Mouse (Mus musculus): ENCODE measurements at regions not wholly inside any gene's neighbourhood (a gene's known extent, or its start where the extent isn't known, plus 50 kb on each side); places are given as distances from the start of the nearest gene placed in this dataset.
A peak's percentile ranks its signal among the peaks of the same experiment; 100 is the strongest.

GRCm38 (mm10) chr2:137757231-137758212 is 498.8 kb upstream of the Btbd3 start:
- H3K4me3 ChIP-seq (replicated peaks; ENCODE audit: low read length): no peak overlapping the region
- no peaks in the 10 kb centered on the region for H3K9me3 ChIP-seq (ENCODE audit: control insufficient read depth, low read length)
- ATAC-seq (ENCODE audit: low FRiP score): peak; percentile 68; the same call in 1 of the 2 replicates
- no peak for DNase-seq (ENCODE audit: low spot score)
- H3K36me3 ChIP-seq (replicated peaks; ENCODE audit: control insufficient read depth, insufficient read depth): no peaks in the 10 kb centered on the region
- WGBS: 31% methylated on average over 13 of the region's 13 CpGs
- no peak overlapping the region for H3K4me2 ChIP-seq (replicated peaks)
- no peaks in the 10 kb centered on the region for H3K27me3 ChIP-seq (ENCODE audit: control insufficient read depth, insufficient read depth, low read length)
- H3K4me1 ChIP-seq (replicated peaks; ENCODE audit: control insufficient read depth, insufficient read depth, low read length): peaks cover 12% of the 10 kb centered on the region
- H3K27ac ChIP-seq: 0 out of 2 replicates have a peak overlapping the region, but pooled peaks have one; percentile 5
- no peak overlapping the region for H3K9ac ChIP-seq

- Histone ChIP-seq H3K9me3 (ENCODE audit: control insufficient read depth, low read length) (no peaks in the 10 kb centered on the region), H3K9ac (no peak overlapping the region), H3K4me1 (replicated peaks; ENCODE audit: control insufficient read depth, insufficient read depth, low read length) (peaks cover 12% of the 10 kb centered on the region), H3K36me3 (replicated peaks; ENCODE audit: control insufficient read depth, insufficient read depth) (no peaks in the 10 kb centered on the region), H3K4me2 (replicated peaks) (no peak overlapping the region), H3K27me3 (ENCODE audit: control insufficient read depth, insufficient read depth, low read length) (no peaks in the 10 kb centered on the region), H3K4me3 (replicated peaks; ENCODE audit: low read length) (no peak overlapping the region), H3K27ac (no peak overlapping the region)
- DNase-seq (ENCODE audit: low spot score): no peak
- 5% methylated on average over 3 of the region's 3 CpGs for WGBS
- no peak for ATAC-seq (ENCODE audit: low FRiP score)
Observed at GRCm38 (mm10) chr2:137756220-137756619, 500.1 kb upstream of the Btbd3 start.

GRCm38 (mm10) chr2:137754481-137754880 is 501.9 kb upstream of the Btbd3 start:
- H3K36me3 ChIP-seq (replicated peaks; ENCODE audit: control insufficient read depth, insufficient read depth): no peaks in the 10 kb centered on the region
- no peak for ATAC-seq (ENCODE audit: low FRiP score)
- H3K27me3 ChIP-seq (ENCODE audit: control insufficient read depth, insufficient read depth, low read length): no peaks in the 10 kb centered on the region
- peaks cover 12% of the 10 kb centered on the region for H3K4me1 ChIP-seq (replicated peaks; ENCODE audit: control insufficient read depth, insufficient read depth, low read length)
- no peak for DNase-seq (ENCODE audit: low spot score)
- no peaks in the 10 kb centered on the region for H3K9me3 ChIP-seq (ENCODE audit: control insufficient read depth, low read length)
- H3K27ac ChIP-seq: no peak overlapping the region
- H3K4me2 ChIP-seq (replicated peaks): no peak overlapping the region
- 64% methylated on average over 3 of the region's 3 CpGs for WGBS
- no peak overlapping the region for H3K4me3 ChIP-seq (replicated peaks; ENCODE audit: low read length)
- no peak overlapping the region for H3K9ac ChIP-seq

- Histone ChIP-seq H3K9me3 (ENCODE audit: control insufficient read depth, low read length) (no peaks in the 10 kb centered on the region), H3K27ac (no peak overlapping the region), H3K4me3 (replicated peaks; ENCODE audit: low read length) (no peak overlapping the region), H3K27me3 (ENCODE audit: control insufficient read depth, insufficient read depth, low read length) (no peaks in the 10 kb centered on the region), H3K36me3 (replicated peaks; ENCODE audit: control insufficient read depth, insufficient read depth) (no peaks in the 10 kb centered on the region), H3K4me2 (replicated peaks) (no peak overlapping the region), H3K4me1 (replicated peaks; ENCODE audit: control insufficient read depth, insufficient read depth, low read length) (peaks cover 17% of the 10 kb centered on the region), H3K9ac (no peak overlapping the region)
- 20% methylated on average over 2 of the region's 2 CpGs for WGBS
- ATAC-seq (ENCODE audit: low FRiP score) (peak; percentile 59; the same call in 1 of the 2 replicates), DNase-seq (ENCODE audit: low spot score) (peak; percentile 80)
Observed at GRCm38 (mm10) chr2:137732410-137732809, 524.0 kb upstream of the Btbd3 start.

- Histone ChIP-seq H3K36me3 (replicated peaks; ENCODE audit: control insufficient read depth, insufficient read depth) (no peaks in the 10 kb centered on the region), H3K4me3 (replicated peaks; ENCODE audit: low read length) (no peak overlapping the region), H3K4me2 (replicated peaks) (no peak overlapping the region; the same call in 1 of the 2 replicates), H3K27me3 (ENCODE audit: control insufficient read depth, insufficient read depth, low read length) (no peaks in the 10 kb centered on the region), H3K9ac (no peak overlapping the region), H3K27ac (no peak overlapping the region), H3K9me3 (ENCODE audit: control insufficient read depth, low read length) (no peaks in the 10 kb centered on the region), H3K4me1 (replicated peaks; ENCODE audit: control insufficient read depth, insufficient read depth, low read length) (peaks cover 17% of the 10 kb centered on the region)
- no peak for DNase-seq (ENCODE audit: low spot score)
- 32% methylated on average over 12 of the region's 12 CpGs for WGBS
- peak; percentile 64; the same call in 1 of the 2 replicates for ATAC-seq (ENCODE audit: low FRiP score)
Observed at GRCm38 (mm10) chr2:137730472-137730931, 525.9 kb upstream of the Btbd3 start.

GRCm38 (mm10) chr2:137729871-137730270 is 526.5 kb upstream of the Btbd3 start:
- Histone ChIP-seq H3K4me2 (replicated peaks) (no peak overlapping the region), H3K36me3 (replicated peaks; ENCODE audit: control insufficient read depth, insufficient read depth) (no peaks in the 10 kb centered on the region), H3K27ac (no peak overlapping the region), H3K9ac (no peak overlapping the region), H3K9me3 (ENCODE audit: control insufficient read depth, low read length) (no peaks in the 10 kb centered on the region), H3K4me3 (replicated peaks; ENCODE audit: low read length) (no peak overlapping the region), H3K27me3 (ENCODE audit: control insufficient read depth, insufficient read depth, low read length) (no peaks in the 10 kb centered on the region), H3K4me1 (replicated peaks; ENCODE audit: control insufficient read depth, insufficient read depth, low read length) (peaks cover 17% of the 10 kb centered on the region)
- WGBS: 37% methylated on average over 6 of the region's 6 CpGs
- DNase-seq (ENCODE audit: low spot score) (no peak), ATAC-seq (ENCODE audit: low FRiP score) (peak; percentile 72; the same call in 1 of the 2 replicates)

GRCm38 (mm10) chr2:137729207-137729606 is 527.2 kb upstream of the Btbd3 start:
- no peaks in the 10 kb centered on the region for H3K36me3 ChIP-seq (replicated peaks; ENCODE audit: control insufficient read depth, insufficient read depth)
- WGBS: 45% methylated on average over 4 of the region's 4 CpGs
- no peak overlapping the region for H3K4me3 ChIP-seq (replicated peaks; ENCODE audit: low read length)
- no peak overlapping the region for H3K27ac ChIP-seq
- peaks cover 17% of the 10 kb centered on the region for H3K4me1 ChIP-seq (replicated peaks; ENCODE audit: control insufficient read depth, insufficient read depth, low read length)
- no peaks in the 10 kb centered on the region for H3K9me3 ChIP-seq (ENCODE audit: control insufficient read depth, low read length)
- ATAC-seq (ENCODE audit: low FRiP score) (no peak), DNase-seq (ENCODE audit: low spot score) (no peak)
- no peak overlapping the region for H3K9ac ChIP-seq
- H3K4me2 ChIP-seq (replicated peaks): no peak overlapping the region
- H3K27me3 ChIP-seq (ENCODE audit: control insufficient read depth, insufficient read depth, low read length): no peaks in the 10 kb centered on the region

- ATAC-seq (ENCODE audit: low FRiP score) (no peak), DNase-seq (ENCODE audit: low spot score) (no peak)
- Histone ChIP-seq H3K9me3 (ENCODE audit: control insufficient read depth, low read length) (no peaks in the 10 kb centered on the region), H3K27ac (no peak overlapping the region), H3K9ac (no peak overlapping the region), H3K36me3 (replicated peaks; ENCODE audit: control insufficient read depth, insufficient read depth) (no peaks in the 10 kb centered on the region), H3K4me1 (replicated peaks; ENCODE audit: control insufficient read depth, insufficient read depth, low read length) (no peaks in the 10 kb centered on the region), H3K4me3 (replicated peaks; ENCODE audit: low read length) (no peak overlapping the region), H3K4me2 (replicated peaks) (no peak overlapping the region), H3K27me3 (ENCODE audit: control insufficient read depth, insufficient read depth, low read length) (no peaks in the 10 kb centered on the region)
- 88% methylated on average over 1 of the region's 1 CpGs for WGBS
Observed at GRCm38 (mm10) chr2:137723651-137724050, 532.7 kb upstream of the Btbd3 start.

- H3K27me3 ChIP-seq (ENCODE audit: control insufficient read depth, insufficient read depth, low read length): peaks cover 3% of the 10 kb centered on the region; the same call in 1 of the 2 replicates
- ATAC-seq (ENCODE audit: low FRiP score): no peak
Observed at GRCm38 (mm10) chr2:137721767-137722424, 534.5 kb upstream of the Btbd3 start.

More at GRCm38 (mm10) chr2:137721767-137722424, 534.5 kb upstream of the Btbd3 start:
- no peaks in the 10 kb centered on the region for H3K4me1 ChIP-seq (replicated peaks; ENCODE audit: control insufficient read depth, insufficient read depth, low read length)
- H3K27ac ChIP-seq: no peak overlapping the region
- no peak overlapping the region for H3K4me2 ChIP-seq (replicated peaks)
- H3K4me3 ChIP-seq (replicated peaks; ENCODE audit: low read length): no peak overlapping the region
- no peak overlapping the region for H3K9ac ChIP-seq
- H3K36me3 ChIP-seq (replicated peaks; ENCODE audit: control insufficient read depth, insufficient read depth): no peaks in the 10 kb centered on the region
- no peaks in the 10 kb centered on the region for H3K9me3 ChIP-seq (ENCODE audit: control insufficient read depth, low read length)
- DNase-seq (ENCODE audit: low spot score): no peak
- WGBS: 55% methylated on average over 7 of the region's 7 CpGs

Measured in hindbrain, embryonic 14.5 days (tissue).